In the genomic region with DNA sequence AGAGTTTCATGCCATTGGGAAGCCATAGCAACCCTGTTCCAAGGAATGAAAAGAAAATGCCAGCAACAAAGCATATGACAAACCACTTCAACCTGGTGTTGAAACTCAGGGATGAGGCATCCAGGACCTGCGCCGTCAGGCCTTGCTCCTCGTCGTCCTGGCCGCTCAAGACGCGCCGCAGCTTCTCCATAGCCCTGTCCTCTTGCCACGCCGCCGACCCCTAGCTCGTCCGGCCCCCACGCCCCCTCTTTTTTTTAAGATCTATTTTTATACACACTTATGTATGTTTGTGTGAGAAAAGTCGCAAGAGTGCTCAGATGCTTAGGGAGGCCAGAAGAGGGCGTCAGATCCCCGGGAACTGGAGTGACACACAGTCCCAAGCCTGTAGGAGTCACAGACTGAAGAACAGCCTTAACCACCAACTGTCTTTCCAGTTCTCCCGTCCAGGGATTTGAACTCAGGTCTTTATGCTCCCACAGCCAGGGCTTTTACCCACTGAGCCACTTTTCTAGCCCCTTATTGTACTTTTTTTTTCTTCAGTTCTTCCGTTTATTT, we compare ENCODE assay signal across 8 mouse cellular contexts. TPM values are rescaled to one million over a fixed set of nuclear protein-coding genes. Genes with fewer than 3 reads are reported as not detected.
DNase-seq lines count a peak whose midpoint lies in the region; ATAC-seq lines count a peak whose summit lies in the region.
"Not testable (repeated sequence)": the region's sequence is repeated elsewhere in the genome, so short reads cannot be mapped to it uniquely, and the experiment has no call there.

A gene (minus strand): TSS at position 217 of the 555 bp plus-strand sequence.

- not testable (repeated sequence) for H3K27ac ChIP-seq in hindbrain, embryonic 12.5 days

- H3K4me1 ChIP-seq in hindbrain, embryonic 12.5 days, result peaks cover 16% of the 10 kb centered on the region

- H3K36me3 ChIP-seq in hindbrain, embryonic 12.5 days, result not testable (repeated sequence)

- WGBS in hindbrain, embryonic 12.5 days, result 36% methylated on average over 19 of the region's 19 CpGs

- H3K4me3 ChIP-seq in hindbrain, embryonic 12.5 days, result not testable (repeated sequence)

- H3K27me3 ChIP-seq in hindbrain, embryonic 12.5 days, result not testable (repeated sequence)

- H3K9me3 ChIP-seq in hindbrain, embryonic 12.5 days (replicated peaks), result not testable (repeated sequence)

- not testable (repeated sequence) for ATAC-seq in activated CD4-positive, CD25-positive, alpha-beta regulatory T cell, adult 4 months; hindbrain, embryonic 12.5 days (ENCODE audit: low FRiP score)
- ATAC-seq in megakaryocyte-erythroid progenitor cell, adult 5-6 weeks (replicated peaks; ENCODE audit: low FRiP score, low TSS enrichment, poor library complexity, severe bottlenecking), result peak; percentile 75

- DNase-seq in 3T3-L1 (ENCODE audit: low read depth, low spot score), result peak; percentile 65
- peak; percentile 55 for DNase-seq in cerebellum, adult 9-11 months
- peak; percentile 70 for DNase-seq in gastrocnemius, postnatal 10 days
- peak; percentile 37 to 50 for DNase-seq in layer of hippocampus, postnatal 10 days (ENCODE audit: low spot score in 2 of 2)
- peak; percentile 67 to 72 for DNase-seq in spleen, postnatal 36 days (ENCODE audit: low spot score in 2 of 2)

- 0 out of 2 replicates have a peak within 1 kb of the TSS, but pooled peaks have one; percentile 13 for H3K4me2 ChIP-seq in hindbrain, embryonic 12.5 days (replicated peaks)

- H3K9ac ChIP-seq in hindbrain, embryonic 12.5 days, result not testable (repeated sequence)

RNA-seq across cellular contexts. Expression of the gene that starts here (rescaled TPM):
- polyA plus RNA-seq in activated CD4-positive, CD25-positive, alpha-beta regulatory T cell, adult 4 months (2017; shearing (Covaris generic)), result 10 to 100 TPM; 19.9 to 53.2 TPM
- 1 to 10 TPM in 1 of 2 experiments, under 1 TPM in 1; 0.72 to 1.4 TPM for total RNA-seq in gastrocnemius, postnatal 10 days (2021)
- 2.7 and 5.6 TPM in 2 replicates for polyA plus RNA-seq in hindbrain, embryonic 12.5 days (2016; fragmentation: Nextera tagmentation; extraction: Ambion mirVana)
- total RNA-seq in layer of hippocampus, postnatal 10 days (2021), result 1 to 10 TPM; 3.6 to 3.7 TPM
- total RNA-seq in megakaryocyte-erythroid progenitor cell, adult 5-6 weeks (2014; fragmentation: Nextera tagmentation), result 8.4 TPM in 1 of 2 replicates, not detected in the other
- total RNA-seq in megakaryocyte-erythroid progenitor cell, adult 5-6 weeks (2017), result 7.6 and 8.1 TPM in 2 replicates
